Mouse (Mus musculus) stomach, postnatal 0 days (tissue): Measurements from ENCODE around the gene Fdxr.

Experiments
- CTCF ChIP-seq: IDR thresholded peaks from 2 replicates; pipeline ENCODE4 v1.5.1; 2016; ENCODE audit warnings: antibody characterized with exemption, low read depth, mild to moderate bottlenecking, moderate library complexity
- EP300 ChIP-seq: optimal IDR thresholded peaks from 2 replicates; pipeline ENCODE3; 2016; ENCODE audit warnings: antibody characterized with exemption

DNA sequence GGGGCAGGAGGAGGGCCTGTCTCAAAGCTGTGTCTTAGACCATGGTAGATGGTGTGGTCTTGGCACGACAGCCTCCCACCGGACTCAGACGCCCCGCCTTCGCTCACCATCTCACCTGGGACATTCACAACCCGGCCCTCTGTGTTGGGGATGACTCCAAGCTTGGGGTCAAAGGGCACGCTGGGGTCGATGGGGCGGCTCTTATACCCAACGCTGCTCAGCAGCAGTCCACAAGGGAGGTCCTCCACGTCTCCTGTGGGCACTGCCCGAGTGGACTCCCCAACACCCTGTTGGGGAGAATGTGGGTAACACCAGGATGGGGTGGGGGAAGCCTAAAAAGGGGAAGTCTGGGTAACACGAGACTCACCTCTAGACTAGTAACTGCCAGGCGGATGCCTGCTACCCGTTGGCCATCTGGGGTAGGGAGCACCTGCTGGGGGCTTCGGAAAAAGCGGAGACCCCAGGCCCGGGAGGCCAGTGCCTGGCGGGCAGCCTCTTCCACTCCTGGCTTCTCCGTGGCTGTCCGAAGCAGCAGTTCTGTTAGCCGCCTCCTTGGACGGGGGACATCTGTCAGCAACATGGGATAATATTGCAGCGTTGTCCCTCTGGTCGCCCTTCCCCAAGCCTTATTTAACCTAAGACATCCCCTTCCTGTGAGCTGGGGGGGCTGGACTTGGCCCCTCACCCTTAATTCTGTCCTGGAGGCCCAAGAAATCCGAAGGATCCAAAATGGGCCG lies 7.4 kb downstream of the Fdxr start:
- TF ChIP-seq EP300, result no peak
- TF ChIP-seq CTCF, result no peak
